Mouse (Mus musculus) ES-Bruce4 (cell line): Measurements from ENCODE around the gene Rhoh.

Experiments
- CTCF ChIP-seq: IDR thresholded peaks from one replicate; pipeline ENCODE4 v1.8.1; 2011; ENCODE audit warnings: low read depth, low read length
- POLR2A ChIP-seq: IDR thresholded peaks from one replicate; pipeline ENCODE4 v1.8.1; 2011; ENCODE audit warnings: low read length; ENCODE audit not compliant: insufficient read depth

DNA sequence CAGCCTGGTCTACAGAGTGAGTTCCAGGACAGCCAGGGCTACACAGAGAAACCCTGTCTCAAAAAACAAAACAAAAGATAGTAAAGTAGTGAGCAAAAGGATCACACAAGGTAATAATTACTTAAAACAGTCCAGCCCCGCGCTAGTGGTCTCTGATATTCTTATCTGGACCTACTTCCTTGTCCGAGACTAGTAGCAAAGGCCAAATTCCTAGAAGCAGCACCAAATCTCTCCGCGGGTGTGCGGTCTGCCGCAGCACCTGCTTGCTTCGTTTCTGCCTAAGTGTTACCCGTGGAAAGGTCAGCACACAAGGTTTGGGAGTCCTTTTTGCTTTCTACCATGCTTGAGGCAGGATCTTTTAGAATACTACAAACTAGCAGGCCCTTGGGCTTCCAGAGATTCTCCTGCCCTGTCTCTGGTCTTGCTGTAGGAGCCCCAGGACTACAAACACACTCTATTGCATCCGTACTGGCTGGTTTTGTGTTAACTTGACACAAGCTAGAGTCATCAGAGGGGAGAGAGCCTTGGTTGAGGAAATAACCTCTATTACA, 40.9 kb downstream of the Rhoh start:
- TF ChIP-seq CTCF = no peak
- no peak for TF ChIP-seq POLR2A
